Mouse (Mus musculus) c-Kit-positive CD71-positive TER-119-positive erythroid progenitor cells, embryonic 14.5 days (primary cell): Measurements from ENCODE around the gene Efcab14.

Experiments used
- DNase-seq: peaks from one replicate; pipeline ENCODE4 v3.0.0-alpha.2; 2013; ENCODE audit warnings: low spot score

Gene Efcab14

DNA sequence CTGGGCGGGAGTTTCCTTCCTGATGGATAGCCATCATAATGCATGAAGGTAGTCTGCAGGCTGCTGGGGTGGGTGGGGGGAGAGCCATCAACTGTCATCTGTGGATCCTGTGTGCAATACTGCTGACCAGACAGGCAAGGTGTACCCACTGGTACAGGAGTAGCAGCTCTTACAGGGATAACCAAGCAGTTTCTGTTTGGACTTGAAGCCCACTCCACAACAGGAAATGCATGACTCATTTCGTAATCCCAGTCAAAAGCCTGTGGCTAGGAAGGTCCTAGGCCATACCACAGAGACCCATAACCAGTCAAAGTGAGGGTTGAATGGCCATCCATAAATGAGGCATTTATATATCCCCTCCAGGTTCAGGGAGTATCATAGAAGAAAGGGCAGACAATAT is 40.1 kb downstream of the Efcab14 start:
- no peak for DNase-seq

GRCm38 (mm10) chr4:115780269-115780668 is 42.7 kb downstream of the Efcab14 start:
- no peak for DNase-seq

- DNase-seq: no peak
Measured at GRCm38 (mm10) chr4:115780918-115781317, 43.4 kb downstream of the Efcab14 start, which contains the start of gene Tex38. Gene Tex38, minus strand, starts transcription at chr4:115781018.

DNA sequence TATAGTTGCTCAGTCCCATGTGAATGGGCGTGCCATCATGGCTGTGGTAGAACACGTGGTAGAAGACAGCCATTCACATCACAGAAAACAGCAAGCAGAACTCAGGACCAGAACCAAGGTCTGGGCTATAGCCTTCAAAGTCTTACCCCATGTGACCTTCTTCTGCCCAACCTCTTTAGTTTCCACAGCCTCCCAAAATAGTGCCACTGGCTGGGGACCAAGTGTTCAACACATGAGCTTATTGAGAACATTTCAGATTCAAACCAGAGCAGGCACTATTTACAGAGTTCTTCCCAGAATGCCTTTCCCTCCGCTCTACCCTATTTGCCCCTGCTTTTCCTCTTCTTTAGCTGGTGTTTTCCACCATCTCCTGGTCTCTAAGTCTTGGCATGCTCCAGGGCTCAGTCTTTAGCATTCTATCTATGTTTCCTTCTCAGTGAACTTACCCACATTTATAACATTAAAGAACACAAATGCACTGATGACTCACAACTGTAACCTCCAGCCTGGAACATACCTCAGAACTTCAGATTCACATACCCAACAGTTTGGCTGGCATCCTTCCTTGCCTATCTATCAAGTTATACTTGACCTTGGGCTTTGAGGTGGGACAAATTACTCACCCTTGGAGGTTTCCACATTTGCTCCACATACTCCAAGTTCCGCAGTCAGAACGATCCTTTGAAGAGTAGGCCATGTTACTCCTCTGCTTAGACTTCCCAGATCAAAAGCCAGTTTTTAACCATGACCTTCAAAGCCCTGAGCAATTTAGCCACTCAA is 44.7 kb downstream of the Efcab14 start:
- DNase-seq: no peak

DNA sequence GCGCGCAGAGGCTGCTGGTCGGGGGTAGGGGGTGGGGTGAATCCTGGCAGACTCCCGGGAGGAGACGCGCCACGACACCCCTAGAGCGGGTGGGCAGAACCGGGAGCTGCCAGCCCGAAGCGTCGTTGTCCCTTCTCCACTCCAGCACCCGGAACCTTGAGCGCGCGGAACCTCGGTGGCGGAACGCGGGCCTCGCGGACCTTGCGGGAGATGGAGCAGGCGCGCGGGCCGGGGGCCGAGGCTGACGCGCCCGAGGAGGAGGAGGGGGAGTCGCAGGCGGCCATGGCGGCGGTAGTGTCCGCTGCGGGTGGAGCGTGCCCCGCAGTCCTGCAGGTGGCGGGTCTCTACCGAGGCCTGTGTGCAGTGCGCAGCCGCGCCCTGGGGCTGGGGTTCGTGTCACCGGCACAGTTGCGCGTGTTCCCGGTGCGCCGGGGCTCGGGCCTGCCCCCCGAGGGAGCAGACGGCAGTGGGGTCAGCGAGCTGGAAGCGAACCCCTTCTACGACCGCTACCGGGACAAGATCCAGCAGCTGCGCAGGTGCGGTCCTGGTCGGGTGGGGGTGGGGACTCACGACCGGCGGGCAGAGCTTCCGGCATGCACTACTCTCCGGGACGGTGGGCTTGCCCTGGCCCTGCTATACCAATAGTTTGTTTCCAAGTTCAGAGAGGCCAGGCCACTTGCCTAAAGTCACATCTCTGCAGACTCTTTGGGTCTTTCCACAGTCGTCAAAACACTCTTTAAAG is 47.4 kb downstream of the Efcab14 start, which contains the start of gene Atpaf1:
Gene Atpaf1 (plus strand): TSS at position 44 of the 742 bp plus-strand sequence.
- peak; percentile 54 for DNase-seq

DNA sequence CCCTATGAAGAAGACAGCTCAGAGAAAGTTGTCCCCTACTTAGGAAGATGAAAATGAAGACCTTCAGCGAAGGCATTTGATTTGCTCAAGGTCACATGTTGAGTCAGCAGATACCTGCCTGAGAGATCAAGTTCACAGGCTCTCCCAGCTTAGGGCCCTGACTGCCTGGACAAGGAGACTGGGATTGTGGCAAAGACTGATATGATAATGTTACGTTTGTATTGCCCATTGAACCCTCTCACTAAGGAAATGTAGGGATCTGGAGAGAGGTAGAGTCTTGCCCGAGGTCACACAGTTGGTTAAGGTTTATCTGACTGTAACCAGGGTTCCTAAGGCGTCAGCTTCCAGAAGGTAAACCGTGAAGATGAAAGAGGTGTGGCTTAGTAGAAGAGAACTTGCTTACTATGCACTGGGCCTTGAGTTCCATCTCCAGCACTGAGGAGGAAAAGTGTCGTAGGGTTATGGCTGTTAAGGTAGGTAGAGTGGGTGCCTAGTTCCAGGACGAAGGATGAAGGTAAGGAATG is 48.0 kb downstream of the Efcab14 start:
- DNase-seq: peak; percentile 31

- DNase-seq: no peak
Measured at GRCm38 (mm10) chr4:115790864-115791263, 53.3 kb downstream of the Efcab14 start.

DNA sequence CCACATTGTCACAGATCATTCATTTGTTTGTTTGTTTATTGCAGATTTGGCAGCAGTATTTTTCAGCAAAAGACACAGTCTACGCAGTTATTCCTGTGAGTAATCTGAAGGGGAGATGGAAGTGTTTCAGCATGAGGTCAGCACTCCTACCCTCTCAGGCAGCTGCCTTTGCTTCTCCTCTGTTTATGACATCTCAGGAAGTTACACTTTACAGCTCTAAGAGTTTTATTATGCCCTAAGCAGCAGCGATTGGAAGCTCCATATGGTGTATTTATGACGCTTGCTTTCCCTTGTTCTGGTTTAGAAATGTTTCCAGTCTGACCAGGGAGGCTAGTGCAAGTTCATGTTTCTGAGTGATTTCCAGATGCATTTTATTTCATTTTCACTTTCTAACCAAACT is 57.8 kb downstream of the Efcab14 start:
- no peak for DNase-seq

GRCm38 (mm10) chr4:115799981-115800380 is 62.4 kb downstream of the Efcab14 start:
- DNase-seq: no peak

GRCm38 (mm10) chr4:115812326-115812725 is 74.8 kb downstream of the Efcab14 start:
- DNase-seq: no peak

DNA sequence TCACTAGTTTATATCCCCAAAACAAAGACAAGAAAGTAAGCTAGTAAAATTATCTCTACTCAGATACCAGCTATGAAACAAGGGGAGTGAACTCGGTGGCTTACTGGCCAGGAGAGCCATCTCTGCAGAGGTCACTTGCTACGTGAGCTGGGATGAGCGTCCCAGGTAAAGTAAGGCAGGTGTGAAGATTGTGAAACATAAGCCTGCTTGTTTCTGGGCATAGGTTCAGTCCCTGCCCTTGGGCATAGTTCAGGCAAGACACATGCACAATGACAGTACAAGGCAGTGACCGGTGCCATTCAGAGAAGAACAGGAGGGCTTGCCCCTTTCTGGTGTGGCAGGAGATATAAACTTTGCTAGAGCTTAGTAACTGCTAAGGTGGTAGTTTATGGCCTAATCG is 78.1 kb downstream of the Efcab14 start:
- DNase-seq: no peak

GRCm38 (mm10) chr4:115820199-115820598 is 82.7 kb downstream of the Efcab14 start:
- no peak for DNase-seq

DNA sequence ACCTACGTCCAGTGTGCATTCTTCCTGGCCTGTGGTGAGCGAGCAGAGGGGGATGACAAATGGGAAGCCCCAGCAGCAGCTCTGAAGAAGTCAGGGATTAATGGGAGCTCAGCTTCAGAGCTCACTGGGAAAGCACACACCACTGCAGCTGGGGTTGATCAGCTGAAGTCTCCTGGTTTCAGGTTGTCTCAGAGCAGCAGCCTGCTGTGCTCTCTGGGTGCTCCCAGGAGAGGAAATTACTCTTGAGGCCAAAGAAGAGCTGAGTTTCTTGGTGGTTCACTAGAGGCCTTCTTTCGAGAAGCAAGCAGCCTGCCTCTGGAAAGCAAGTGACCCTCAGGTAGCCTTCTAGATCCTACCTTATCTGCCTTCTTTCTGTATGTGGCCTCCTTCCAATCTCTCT is 83.4 kb downstream of the Efcab14 start:
- no peak for DNase-seq

- no peak for DNase-seq
Measured at GRCm38 (mm10) chr4:115821431-115821830, 83.9 kb downstream of the Efcab14 start.

- DNase-seq: no peak
Measured at GRCm38 (mm10) chr4:115821928-115822327, 84.4 kb downstream of the Efcab14 start.

- peak; percentile 68 for DNase-seq
Measured at GRCm38 (mm10) chr4:115824178-115824577, 86.6 kb downstream of the Efcab14 start.

DNA sequence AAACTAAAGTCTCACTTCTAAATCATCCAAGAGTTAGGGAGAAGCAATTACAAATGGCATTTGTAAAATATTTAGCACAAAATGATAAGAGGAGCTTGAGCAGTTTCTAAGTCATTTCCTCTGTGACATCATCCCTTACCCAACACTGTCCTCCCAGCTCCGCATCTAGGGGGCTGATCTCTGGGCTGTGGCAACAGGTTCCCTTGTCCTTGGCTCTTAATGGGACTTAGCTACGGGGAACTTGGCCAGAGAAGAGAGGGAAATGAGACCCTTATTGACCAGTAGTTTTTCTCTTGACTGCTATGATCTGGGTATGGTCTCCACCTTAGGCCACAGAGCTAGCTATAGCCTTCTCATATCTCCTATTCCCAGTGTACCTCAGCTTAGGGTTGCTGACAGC is 87.7 kb downstream of the Efcab14 start:
- DNase-seq: no peak
